Mouse (Mus musculus) kidney, embryonic 15.5 days (tissue): Measurements from ENCODE around the gene Trmt2b. TPM values are rescaled to one million over a fixed set of nuclear protein-coding genes. Genes with fewer than 3 reads are reported as not detected.
"Not testable (repeated sequence)": the region's sequence is repeated elsewhere in the genome, so short reads cannot be mapped to it uniquely, and the experiment has no call there.

Experiments
- ATAC-seq: fragments of 200-750 bp; cut with Nextera tagmentation; replicated peaks from 2 replicates; pipeline ENCODE4 v1.8.0; 2017; ENCODE audit warnings: moderate TSS enrichment; ENCODE audit not compliant: low FRiP score
- H3K27ac ChIP-seq: fragments of 300-500 bp; sonication (generic); 2 replicates; pipeline ENCODE4 v1.5.1; 2015; ENCODE audit warnings: mild to moderate bottlenecking, inconsistent platforms
- H3K27me3 ChIP-seq: fragments of 300-500 bp; sonication (generic); 2 replicates; pipeline ENCODE4 v1.6.1; 2015; ENCODE audit warnings: inconsistent platforms
- H3K36me3 ChIP-seq: fragments of 300-500 bp; sonication (generic); 2 replicates; pipeline ENCODE4 v1.6.1; 2015; ENCODE audit warnings: inconsistent platforms
- H3K4me1 ChIP-seq: fragments of 300-500 bp; sonication (generic); 2 replicates; pipeline ENCODE4 v1.6.1; 2015; ENCODE audit warnings: inconsistent platforms
- H3K4me2 ChIP-seq: fragments of 300-500 bp; sonication (generic); 2 replicates; pipeline ENCODE4 v1.6.1; 2015; ENCODE audit warnings: moderate library complexity, mild to moderate bottlenecking, inconsistent platforms
- H3K4me3 ChIP-seq: fragments of 300-500 bp; sonication (generic); replicated peaks from 2 replicates; pipeline ENCODE4 v1.5.1; 2015; ENCODE audit warnings: mild to moderate bottlenecking, inconsistent platforms
- H3K9ac ChIP-seq: fragments of 300-500 bp; sonication (generic); 2 replicates; pipeline ENCODE4 v1.6.1; 2015; ENCODE audit warnings: mild to moderate bottlenecking, inconsistent platforms
- H3K9me3 ChIP-seq: fragments of 300-500 bp; sonication (generic); replicated peaks from 2 replicates; pipeline ENCODE4 v1.6.1; 2016; ENCODE audit warnings: inconsistent platforms
- WGBS: fragments of 180-500 bp; shearing (Covaris S2); methylation state at CpG from one replicate; pipeline ENCODE4 v1.1.7; 2015; ENCODE audit warnings: mixed read lengths; 5-methylcytosine and 5-hydroxymethylcytosine counted together
- polyA plus RNA-seq: library from polyadenylated mRNA; unstranded; fragments of >200 nt; fragmentation: Nextera tagmentation; extraction: Ambion mirVana; gene quantifications from 2 replicates; pipeline ENCODE4 v1.2.1, GENCODE M21; 2015

Gene Trmt2b
- 16.9 and 18.9 TPM in 2 replicates for polyA plus RNA-seq

- peak within 1 kb of the TSS; percentile 53 for H3K4me2 ChIP-seq
- no peaks in the 10 kb centered on the region for H3K9me3 ChIP-seq
- H3K4me1 ChIP-seq: no peaks in the 10 kb centered on the region
- H3K4me3 ChIP-seq: peak within 1 kb of the TSS; percentile 45
- no peaks in the 10 kb centered on the region for H3K27me3 ChIP-seq
- H3K36me3 ChIP-seq: no peaks in the 10 kb centered on the region
- H3K9ac ChIP-seq: peak within 1 kb of the TSS; percentile 36; the same call in 1 of the 2 replicates
- WGBS: 19% methylated on average over 24 of the region's 26 CpGs
- H3K27ac ChIP-seq: peak within 1 kb of the TSS; percentile 87
- peak; percentile 96 for ATAC-seq
These were observed at the start of gene Trmt2b for GRCm38 (mm10) chrX:134276275-134277160. Gene Trmt2b (minus strand): TSS chrX:134276984.

GRCm38 (mm10) chrX:134319153-134319932 is 42.6 kb upstream of the Trmt2b start:
- no peak overlapping the region for H3K9ac ChIP-seq
- no peaks in the 10 kb centered on the region for H3K9me3 ChIP-seq
- no peak for ATAC-seq
- no peaks in the 10 kb centered on the region for H3K4me1 ChIP-seq
- no peak overlapping the region for H3K27ac ChIP-seq
- no peak overlapping the region for H3K4me2 ChIP-seq
- peaks cover 14% of the 10 kb centered on the region; the same call in 1 of the 2 replicates for H3K36me3 ChIP-seq
- no peak overlapping the region for H3K4me3 ChIP-seq
- 91% methylated on average over 2 of the region's 2 CpGs for WGBS
- H3K27me3 ChIP-seq: no peaks in the 10 kb centered on the region

GRCm38 (mm10) chrX:134311193-134311592 is 34.4 kb upstream of the Trmt2b start:
- not testable (repeated sequence) for H3K27me3 ChIP-seq, H3K9ac ChIP-seq, ATAC-seq, H3K27ac ChIP-seq, H3K4me2 ChIP-seq, H3K4me1 ChIP-seq, H3K9me3 ChIP-seq, H3K4me3 ChIP-seq, H3K36me3 ChIP-seq
- 92% methylated on average over 4 of the region's 7 CpGs for whole genome bisulfite sequencing

- Histone ChIP-seq H3K27me3 (no peaks in the 10 kb centered on the region), H3K36me3 (peaks cover 6% of the 10 kb centered on the region; the same call in 1 of the 2 replicates), H3K27ac (no peak overlapping the region), H3K9ac (peak overlapping the region; percentile 44), H3K4me1 (0 out of 2 replicates have a peak, but pooled peaks cover 5% of the 10 kb centered on the region), H3K4me2 (peak overlapping the region; percentile 54), H3K9me3 (no peaks in the 10 kb centered on the region), H3K4me3 (peak overlapping the region; percentile 51)
- ATAC-seq: peak; percentile 88
- 25% methylated on average over 9 of the region's 9 CpGs for WGBS
These were observed 31.5 kb upstream of the Trmt2b start for GRCm38 (mm10) chrX:134308275-134308634.

GRCm38 (mm10) chrX:134307534-134308274 is 30.9 kb upstream of the Trmt2b start, which contains the start of gene Cenpi:
Gene Cenpi (plus strand): TSS chrX:134308084.
- no peaks in the 10 kb centered on the region for H3K9me3 ChIP-seq
- peak within 1 kb of the TSS; percentile 44 for H3K9ac ChIP-seq
- H3K36me3 ChIP-seq: peaks cover 6% of the 10 kb centered on the region; the same call in 1 of the 2 replicates
- H3K4me2 ChIP-seq: peak within 1 kb of the TSS; percentile 54
- ATAC-seq: peak; percentile 97
- no peaks in the 10 kb centered on the region for H3K27me3 ChIP-seq
- 17% methylated on average over 36 of the region's 36 CpGs for WGBS
- H3K4me3 ChIP-seq: peak within 1 kb of the TSS; percentile 51
- 0 out of 2 replicates have a peak, but pooled peaks cover 5% of the 10 kb centered on the region for H3K4me1 ChIP-seq
- H3K27ac ChIP-seq: peak within 1 kb of the TSS; percentile 54

- Histone ChIP-seq H3K27me3 (peaks cover 6% of the 10 kb centered on the region; the same call in 1 of the 2 replicates), H3K4me1 (no peaks in the 10 kb centered on the region), H3K9me3 (no peaks in the 10 kb centered on the region), H3K4me2 (no peak overlapping the region), H3K9ac (no peak overlapping the region), H3K27ac (no peak overlapping the region), H3K4me3 (no peak overlapping the region), H3K36me3 (no peaks in the 10 kb centered on the region)
- 94% methylated on average over 1 of the region's 1 CpGs for WGBS
- no peak for ATAC-seq
These were observed 26.5 kb upstream of the Trmt2b start for GRCm38 (mm10) chrX:134303287-134303686.

- 64% methylated on average over 5 of the region's 5 CpGs for WGBS
- no peaks in the 10 kb centered on the region for H3K36me3 ChIP-seq
- H3K4me3 ChIP-seq: no peak overlapping the region
- no peak for ATAC-seq
- H3K4me2 ChIP-seq: no peak overlapping the region
- peaks cover 27% of the 10 kb centered on the region for H3K27me3 ChIP-seq
- H3K27ac ChIP-seq: no peak overlapping the region
- no peak overlapping the region for H3K9ac ChIP-seq
- H3K9me3 ChIP-seq: no peaks in the 10 kb centered on the region
- H3K4me1 ChIP-seq: no peaks in the 10 kb centered on the region
These were observed 23.4 kb upstream of the Trmt2b start for GRCm38 (mm10) chrX:134300219-134300618.

GRCm38 (mm10) chrX:134297195-134297594 is 20.4 kb upstream of the Trmt2b start:
- Histone ChIP-seq H3K9me3 (no peaks in the 10 kb centered on the region), H3K4me2 (peak overlapping the region; percentile 66), H3K4me1 (no peaks in the 10 kb centered on the region), H3K9ac (no peak overlapping the region), H3K27me3 (peaks cover 43% of the 10 kb centered on the region), H3K36me3 (no peaks in the 10 kb centered on the region), H3K4me3 (peak overlapping the region; percentile 46), H3K27ac (no peak overlapping the region)
- ATAC-seq: no peak
- WGBS: 47% methylated on average over 4 of the region's 4 CpGs

- no peaks in the 10 kb centered on the region for H3K9me3 ChIP-seq
- H3K4me3 ChIP-seq: peak overlapping the region; percentile 46
- H3K9ac ChIP-seq: no peak overlapping the region
- 31% methylated on average over 7 of the region's 7 CpGs for WGBS
- H3K36me3 ChIP-seq: no peaks in the 10 kb centered on the region
- H3K27me3 ChIP-seq: peaks cover 48% of the 10 kb centered on the region
- H3K27ac ChIP-seq: no peak overlapping the region
- no peaks in the 10 kb centered on the region for H3K4me1 ChIP-seq
- peak overlapping the region; percentile 66 for H3K4me2 ChIP-seq
- ATAC-seq: peak; percentile 10; the same call in 1 of the 2 replicates
These were observed 20.0 kb upstream of the Trmt2b start for GRCm38 (mm10) chrX:134296737-134297136.

GRCm38 (mm10) chrX:134296301-134296700 is 19.5 kb upstream of the Trmt2b start:
- Histone ChIP-seq H3K9ac (0 out of 2 replicates have a peak overlapping the region, but pooled peaks have one; percentile 4), H3K9me3 (no peaks in the 10 kb centered on the region), H3K27me3 (peaks cover 51% of the 10 kb centered on the region), H3K4me3 (peak overlapping the region; percentile 46), H3K4me1 (no peaks in the 10 kb centered on the region), H3K36me3 (no peaks in the 10 kb centered on the region), H3K27ac (no peak overlapping the region), H3K4me2 (peak overlapping the region; percentile 66)
- ATAC-seq: no peak; the same call in 1 of the 2 replicates
- WGBS: 29% methylated on average over 9 of the region's 9 CpGs

GRCm38 (mm10) chrX:134287305-134287704 is 10.5 kb upstream of the Trmt2b start:
- no peaks in the 10 kb centered on the region for H3K9me3 ChIP-seq
- H3K4me3 ChIP-seq: no peak overlapping the region
- H3K27ac ChIP-seq: no peak overlapping the region
- 93% methylated on average over 2 of the region's 2 CpGs for WGBS
- peaks cover 24% of the 10 kb centered on the region for H3K27me3 ChIP-seq
- H3K4me1 ChIP-seq: no peaks in the 10 kb centered on the region
- no peak overlapping the region for H3K9ac ChIP-seq
- no peak overlapping the region for H3K4me2 ChIP-seq
- no peak for ATAC-seq
- no peaks in the 10 kb centered on the region for H3K36me3 ChIP-seq
